Mouse (Mus musculus) megakaryocyte, embryonic 14.5 days (primary cell): Measurements from ENCODE around the gene Rfx1.

Experiments
- FLI1 ChIP-seq: IDR thresholded peaks from 2 replicates; pipeline ENCODE4 v1.6.1; 2012; ENCODE audit warnings: low read length, inconsistent platforms, mixed read lengths
- GATA1 ChIP-seq: IDR thresholded peaks from 3 replicates; pipeline ENCODE4 v1.6.1; 2012; ENCODE audit warnings: mixed read lengths, low read length, inconsistent platforms, borderline replicate concordance

GRCm38 (mm10) chr8:84042066-84042947, 24.3 kb upstream of the Rfx1 start, which contains the start of gene Il27ra:
- TF ChIP-seq GATA1, result no peak
- TF ChIP-seq FLI1, result no peak
